Mouse (Mus musculus): ENCODE data around the gene Ppia. TPM values are rescaled to one million over a fixed set of nuclear protein-coding genes. Genes with fewer than 3 reads are reported as not detected.

Ppia gene
- total and polyA plus RNA-seq, 2 experiments: 472 to 1,424 TPM

DNA sequence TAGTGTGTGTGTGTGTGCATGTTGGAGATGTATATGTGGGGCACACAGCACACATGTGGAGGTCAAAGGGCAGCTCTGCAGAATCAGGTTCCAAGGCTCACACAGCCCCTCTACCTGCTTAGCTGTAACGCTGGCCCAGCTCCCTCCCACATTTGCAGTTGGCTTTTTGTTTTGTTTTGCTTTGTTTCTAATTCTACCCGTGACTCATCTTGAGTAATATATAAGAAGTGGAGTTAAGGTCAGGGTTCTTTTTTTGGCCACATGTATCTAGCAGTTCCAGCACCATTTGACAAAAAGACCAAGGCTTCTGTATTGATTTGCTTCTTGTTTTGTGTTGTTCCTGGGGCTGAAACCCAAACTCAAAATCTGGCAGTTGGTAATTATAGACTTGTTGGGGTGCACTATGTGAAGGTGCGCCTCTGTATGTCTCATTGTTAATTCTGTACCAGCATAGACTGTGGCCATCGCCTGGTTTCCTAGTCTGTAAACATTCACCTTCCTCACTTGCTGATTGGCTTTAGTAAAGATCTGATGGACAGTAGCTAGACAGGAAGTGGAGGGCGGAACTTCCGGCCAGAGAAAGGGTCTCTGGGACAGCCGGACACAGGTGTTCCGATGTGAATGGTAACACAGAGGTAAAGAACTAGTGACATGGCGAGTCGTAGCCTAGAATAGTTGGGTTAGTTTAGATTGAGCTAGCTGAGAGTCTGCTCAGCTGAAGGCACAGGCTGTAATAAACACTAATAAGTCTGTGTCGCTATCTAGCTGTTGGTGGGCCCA, 43.7 kb upstream of the Ppia start:
- Histone ChIP-seq H3K9ac (ENCODE audit: low read depth, low read length) (no peak overlapping the region), H3K36me3 (ENCODE audit: control insufficient read depth, insufficient read depth, low read length) (no peaks in the 10 kb centered on the region), H3K79me2 (ENCODE audit: control insufficient read depth, insufficient read depth, low read length) (no peaks in the 10 kb centered on the region), H3K27me3 (ENCODE audit: control insufficient read depth, insufficient read depth, low read length) (no peaks in the 10 kb centered on the region), H3K27ac (replicated peaks; ENCODE audit: insufficient read depth, low read depth, low read length) (no peak overlapping the region), H3K4me1 (ENCODE audit: control insufficient read depth, insufficient read depth, low read length) (no peaks in the 10 kb centered on the region), H3K4me3 (ENCODE audit: insufficient read depth, low read depth, low read length) (no peak overlapping the region)
- DNase-seq (ENCODE audit: extremely low read depth, low read depth, low spot score): no peak
- 83% methylated on average over 11 of the region's 11 CpGs for WGBS
- TF ChIP-seq POLR2A (IDR thresholded peaks at IDR 0.05; ENCODE audit: extremely low read depth, insufficient read depth, low read length) (no peak), CTCF (IDR thresholded peaks at IDR 0.05; ENCODE audit: low read depth, low read length) (no peak)

DNA sequence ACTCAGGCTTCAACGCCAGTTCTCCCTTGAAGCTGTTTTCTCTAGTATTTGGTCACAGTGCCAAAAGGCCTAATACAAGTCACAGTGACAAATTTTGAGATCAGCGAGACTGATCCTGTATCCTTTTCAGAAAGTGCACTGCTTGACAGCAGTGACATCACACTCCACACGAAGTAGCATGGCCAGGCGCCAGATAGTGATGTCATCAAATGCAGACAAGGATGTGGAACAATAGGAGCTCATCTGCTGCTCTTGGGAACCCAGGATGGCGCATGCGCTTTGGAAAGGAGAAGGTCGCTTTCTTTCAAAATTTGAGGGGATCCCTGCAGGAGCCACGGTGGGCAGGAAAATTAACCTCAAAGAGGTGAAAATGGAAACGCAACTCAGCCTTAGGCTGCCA, 42.5 kb upstream of the Ppia start:
- no peaks in the 10 kb centered on the region for H3K4me1 ChIP-seq (ENCODE audit: control insufficient read depth, insufficient read depth, low read length)
- H3K27ac ChIP-seq (replicated peaks; ENCODE audit: insufficient read depth, low read depth, low read length): no peak overlapping the region
- H3K36me3 ChIP-seq (ENCODE audit: control insufficient read depth, insufficient read depth, low read length): no peaks in the 10 kb centered on the region
- TF ChIP-seq POLR2A (IDR thresholded peaks at IDR 0.05; ENCODE audit: extremely low read depth, insufficient read depth, low read length): no peak
- no peaks in the 10 kb centered on the region for H3K27me3 ChIP-seq (ENCODE audit: control insufficient read depth, insufficient read depth, low read length)
- no peak overlapping the region for H3K9ac ChIP-seq (ENCODE audit: low read depth, low read length)
- H3K79me2 ChIP-seq (ENCODE audit: control insufficient read depth, insufficient read depth, low read length): no peaks in the 10 kb centered on the region
- no peak for DNase-seq (ENCODE audit: extremely low read depth, low read depth, low spot score)
- no peak overlapping the region for H3K4me3 ChIP-seq (ENCODE audit: insufficient read depth, low read depth, low read length)
- 90% methylated on average over 9 of the region's 9 CpGs for WGBS

GRCm38 (mm10) chr11:6380916-6381315, 34.3 kb upstream of the Ppia start:
- no peak overlapping the region for H3K4me3 ChIP-seq (ENCODE audit: insufficient read depth, low read depth, low read length)
- no peak overlapping the region for H3K9ac ChIP-seq (ENCODE audit: low read depth, low read length)
- H3K27me3 ChIP-seq (ENCODE audit: control insufficient read depth, insufficient read depth, low read length): no peaks in the 10 kb centered on the region
- H3K79me2 ChIP-seq (ENCODE audit: control insufficient read depth, insufficient read depth, low read length): no peaks in the 10 kb centered on the region
- WGBS: 90% methylated on average over 6 of the region's 6 CpGs
- TF ChIP-seq CTCF (IDR thresholded peaks at IDR 0.05; ENCODE audit: low read depth, low read length) (no peak), POLR2A (IDR thresholded peaks at IDR 0.05; ENCODE audit: extremely low read depth, insufficient read depth, low read length) (no peak)
- no peaks in the 10 kb centered on the region for H3K4me1 ChIP-seq (ENCODE audit: control insufficient read depth, insufficient read depth, low read length)
- no peak overlapping the region for H3K27ac ChIP-seq (replicated peaks; ENCODE audit: insufficient read depth, low read depth, low read length)
- DNase-seq (ENCODE audit: extremely low read depth, low read depth, low spot score): no peak
- H3K36me3 ChIP-seq (ENCODE audit: control insufficient read depth, insufficient read depth, low read length): no peaks in the 10 kb centered on the region

DNA sequence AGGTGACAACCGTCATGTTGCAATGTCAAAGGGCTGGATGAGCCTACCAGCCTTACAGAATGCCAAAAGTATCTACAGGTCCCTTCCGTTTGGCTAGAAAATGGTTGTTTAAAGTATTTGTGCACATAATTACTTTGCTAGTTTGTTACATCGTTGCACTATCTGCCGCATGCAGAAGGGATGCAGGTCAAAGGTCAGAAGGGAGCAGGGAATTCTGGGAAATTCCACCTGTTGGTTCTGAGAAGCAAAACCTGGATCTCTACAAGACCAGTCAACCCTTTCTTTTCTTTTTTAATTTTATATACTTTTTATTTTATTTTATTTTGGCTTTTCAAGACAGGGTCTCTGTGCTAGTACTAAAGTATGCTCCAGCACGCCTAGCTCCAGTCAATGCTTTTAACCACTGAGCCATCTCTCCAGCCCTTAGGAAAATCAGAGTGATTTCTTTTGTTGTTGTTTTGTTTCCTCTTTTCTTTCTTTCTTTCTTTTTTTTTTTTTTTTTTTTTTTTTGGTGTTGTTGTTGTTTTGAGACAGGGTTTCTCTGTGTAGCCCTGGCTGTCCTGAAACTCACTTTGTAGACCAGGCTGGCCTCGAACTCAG, 27.0 kb upstream of the Ppia start:
- 87% methylated on average over 6 of the region's 6 CpGs for WGBS
- no peak overlapping the region for H3K4me3 ChIP-seq (ENCODE audit: insufficient read depth, low read depth, low read length)
- TF ChIP-seq CTCF (IDR thresholded peaks at IDR 0.05; ENCODE audit: low read depth, low read length): no peak
- TF ChIP-seq POLR2A (IDR thresholded peaks at IDR 0.05; ENCODE audit: extremely low read depth, insufficient read depth, low read length): no peak

DNA sequence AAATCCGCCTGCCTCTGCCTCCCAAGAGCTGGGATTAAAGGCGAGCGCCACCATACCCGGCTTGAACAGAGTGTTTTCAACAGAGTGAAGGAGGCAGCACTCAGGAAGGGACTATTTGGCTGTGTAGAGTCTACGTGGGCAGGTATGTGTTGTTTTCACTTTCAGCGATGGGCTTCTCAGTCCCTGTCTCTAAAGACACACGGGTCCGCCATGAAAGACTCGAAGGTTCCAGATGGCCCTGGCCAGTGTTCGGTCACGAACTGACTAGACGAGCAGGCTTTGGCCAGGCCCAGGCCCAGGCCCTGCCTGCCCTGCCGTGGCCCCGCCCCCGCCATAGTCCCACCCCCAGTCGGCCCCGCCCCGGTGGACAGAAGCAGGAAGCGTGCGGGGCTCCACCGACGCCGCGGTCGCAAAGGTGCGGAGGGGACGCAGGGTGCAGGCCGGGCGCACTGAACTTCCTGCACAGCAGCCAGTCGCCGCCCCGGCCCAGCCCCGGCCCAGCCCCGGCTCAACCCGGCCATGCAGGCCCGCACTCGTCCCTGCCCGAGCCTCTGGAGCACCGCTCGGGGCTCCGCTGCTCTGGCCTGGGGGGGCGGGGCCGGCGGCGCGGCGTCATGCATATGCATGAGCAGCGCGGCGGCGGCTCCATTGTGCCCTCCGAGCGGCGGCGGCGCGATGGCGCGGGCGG, 26.4 kb upstream of the Ppia start, which contains the start of gene Zmiz2:
Gene Zmiz2 (plus strand): TSS at position 349 of the 688 bp plus-strand sequence.
- Histone ChIP-seq H3K27ac (replicated peaks; ENCODE audit: insufficient read depth, low read depth, low read length) (peak within 1 kb of the TSS; percentile 90), H3K9ac (ENCODE audit: low read depth, low read length) (peak within 1 kb of the TSS; percentile 96), H3K4me3 (ENCODE audit: insufficient read depth, low read depth, low read length) (peak within 1 kb of the TSS; percentile 99), H3K27me3 (ENCODE audit: control insufficient read depth, insufficient read depth, low read length) (no peaks in the 10 kb centered on the region), H3K4me1 (ENCODE audit: control insufficient read depth, insufficient read depth, low read length) (peaks cover 11% of the 10 kb centered on the region), H3K79me2 (ENCODE audit: control insufficient read depth, insufficient read depth, low read length) (peaks cover 26% of the 10 kb centered on the region; the same call in 1 of the 2 replicates), H3K36me3 (ENCODE audit: control insufficient read depth, insufficient read depth, low read length) (no peaks in the 10 kb centered on the region)
- peak; percentile 76 for DNase-seq (ENCODE audit: extremely low read depth, low read depth, low spot score)
- TF ChIP-seq CTCF (IDR thresholded peaks at IDR 0.05; ENCODE audit: low read depth, low read length) (no peak), POLR2A (IDR thresholded peaks at IDR 0.05; ENCODE audit: extremely low read depth, insufficient read depth, low read length) (peak; percentile 66)
- WGBS: 6% methylated on average over 60 of the region's 60 CpGs

More for the DNA sequence above, 27.0 kb upstream of the Ppia start:
- H3K27ac ChIP-seq (replicated peaks; ENCODE audit: insufficient read depth, low read depth, low read length): peak overlapping the region; percentile 47
- no peak overlapping the region for H3K9ac ChIP-seq (ENCODE audit: low read depth, low read length)
- peaks cover 11% of the 10 kb centered on the region for H3K4me1 ChIP-seq (ENCODE audit: control insufficient read depth, insufficient read depth, low read length)
- H3K79me2 ChIP-seq (ENCODE audit: control insufficient read depth, insufficient read depth, low read length): peaks cover 24% of the 10 kb centered on the region; the same call in 1 of the 2 replicates
- no peaks in the 10 kb centered on the region for H3K36me3 ChIP-seq (ENCODE audit: control insufficient read depth, insufficient read depth, low read length)
- no peaks in the 10 kb centered on the region for H3K27me3 ChIP-seq (ENCODE audit: control insufficient read depth, insufficient read depth, low read length)
- no peak for DNase-seq (ENCODE audit: extremely low read depth, low read depth, low spot score)
